Mouse (Mus musculus): ENCODE measurements around the gene Clk1. TPM values are rescaled to one million over a fixed set of nuclear protein-coding genes. Genes with fewer than 3 reads are reported as not detected.

The Clk1 gene
- polyA plus RNA-seq, 1 experiment: 45.9 TPM

DNA sequence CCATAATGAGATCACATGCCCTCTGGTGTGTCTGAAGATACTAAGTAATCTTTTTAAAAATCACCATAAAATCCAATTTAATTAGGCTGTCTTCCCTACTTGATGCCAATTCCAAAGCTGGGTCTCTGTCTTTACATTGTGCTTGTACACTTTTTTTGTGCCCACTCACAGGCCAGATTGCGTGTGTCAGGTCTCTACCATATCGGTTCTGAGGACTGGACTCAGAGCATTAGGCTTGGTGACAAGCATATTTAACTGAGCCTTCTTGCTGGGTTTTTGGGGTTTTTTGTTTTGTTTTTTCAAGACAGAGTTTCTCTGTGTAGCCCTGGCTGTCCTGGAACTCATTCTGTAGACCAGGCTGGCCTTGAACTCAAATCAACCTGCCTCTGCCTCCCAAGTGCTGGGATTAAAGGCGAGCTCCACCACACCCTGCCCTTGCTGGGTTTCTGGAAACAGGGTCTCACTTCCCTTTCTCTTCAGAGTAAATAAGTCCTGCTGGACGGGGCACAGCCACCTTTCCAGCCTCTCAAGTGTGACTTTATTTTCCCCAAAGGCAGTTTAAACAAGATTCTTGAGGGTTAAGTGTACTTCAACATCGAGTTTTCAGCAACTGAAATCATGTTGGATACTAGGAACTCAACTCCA is 14.2 kb downstream of the Clk1 start:
- no peak for TF ChIP-seq CTCF (conservative IDR thresholded peaks at IDR 0.05; ENCODE audit: insufficient read depth, insufficient read length, low read depth, low read length)
- no peak for TF ChIP-seq POLR2A (IDR thresholded peaks at IDR 0.05; ENCODE audit: low read depth, low read length)
- Histone ChIP-seq H3K4me1 (ENCODE audit: control insufficient read depth, insufficient read depth, low read length) (no peaks in the 10 kb centered on the region), H3K4me3 (ENCODE audit: insufficient read depth, low read depth, low read length) (no peak overlapping the region), H3K36me3 (ENCODE audit: control insufficient read depth, insufficient read depth, low read length) (peaks cover 35% of the 10 kb centered on the region), H3K27me3 (replicated peaks; ENCODE audit: control insufficient read depth, insufficient read depth, low read length) (no peaks in the 10 kb centered on the region), H3K27ac (ENCODE audit: insufficient read depth, low read depth, low read length) (no peak overlapping the region)
- DNase-seq: no peak
- WGBS: 73% methylated on average over 5 of the region's 5 CpGs

DNA sequence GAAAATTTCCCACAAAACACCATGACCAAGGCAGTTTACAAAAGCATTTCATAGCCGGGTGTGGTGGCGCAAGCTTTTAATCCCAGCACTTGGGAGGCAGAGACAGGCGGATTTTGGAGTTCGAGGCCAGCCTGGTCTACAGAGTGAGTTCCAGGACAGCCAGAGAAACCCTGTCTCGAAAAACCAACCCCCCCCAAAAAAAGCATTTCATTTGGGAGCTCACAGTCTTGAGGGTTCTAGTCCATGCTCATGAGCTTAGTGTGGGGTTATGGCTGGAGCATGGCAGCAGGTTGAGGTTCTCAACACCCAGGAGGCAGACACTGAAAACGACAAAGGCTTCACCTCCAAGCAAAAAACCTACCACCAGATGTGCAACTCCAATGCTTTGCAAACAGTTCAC is 15.7 kb downstream of the Clk1 start:
- Histone ChIP-seq H3K4me3 (ENCODE audit: insufficient read depth, low read depth, low read length) (no peak overlapping the region), H3K4me1 (ENCODE audit: control insufficient read depth, insufficient read depth, low read length) (no peaks in the 10 kb centered on the region), H3K36me3 (ENCODE audit: control insufficient read depth, insufficient read depth, low read length) (peaks cover 26% of the 10 kb centered on the region), H3K27me3 (replicated peaks; ENCODE audit: control insufficient read depth, insufficient read depth, low read length) (no peaks in the 10 kb centered on the region), H3K27ac (ENCODE audit: insufficient read depth, low read depth, low read length) (no peak overlapping the region)
- no peak for TF ChIP-seq POLR2A (IDR thresholded peaks at IDR 0.05; ENCODE audit: low read depth, low read length)
- TF ChIP-seq CTCF (conservative IDR thresholded peaks at IDR 0.05; ENCODE audit: insufficient read depth, insufficient read length, low read depth, low read length): no peak
- WGBS: 86% methylated on average over 6 of the region's 6 CpGs
- no peak for DNase-seq

DNA sequence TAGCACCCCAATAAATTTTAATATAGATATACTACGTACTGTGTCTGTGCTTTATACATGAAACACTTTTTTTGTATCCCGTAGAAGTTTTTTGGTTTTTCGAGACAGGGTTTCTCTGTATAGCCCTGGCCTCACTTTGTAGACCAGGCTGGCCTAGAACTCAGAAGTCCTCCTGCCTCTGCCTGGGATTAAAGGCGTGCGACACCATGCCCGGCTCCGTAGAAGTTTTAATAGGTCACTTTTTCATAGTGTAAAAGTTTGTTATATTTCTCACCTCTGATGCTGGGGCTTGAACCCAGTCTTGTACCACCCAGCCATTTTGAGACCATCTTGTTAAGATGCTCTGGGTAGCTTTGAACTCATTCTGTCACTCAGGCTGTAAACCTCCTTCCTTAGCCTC is 16.5 kb downstream of the Clk1 start:
- H3K36me3 ChIP-seq (ENCODE audit: control insufficient read depth, insufficient read depth, low read length): peaks cover 26% of the 10 kb centered on the region

DNA sequence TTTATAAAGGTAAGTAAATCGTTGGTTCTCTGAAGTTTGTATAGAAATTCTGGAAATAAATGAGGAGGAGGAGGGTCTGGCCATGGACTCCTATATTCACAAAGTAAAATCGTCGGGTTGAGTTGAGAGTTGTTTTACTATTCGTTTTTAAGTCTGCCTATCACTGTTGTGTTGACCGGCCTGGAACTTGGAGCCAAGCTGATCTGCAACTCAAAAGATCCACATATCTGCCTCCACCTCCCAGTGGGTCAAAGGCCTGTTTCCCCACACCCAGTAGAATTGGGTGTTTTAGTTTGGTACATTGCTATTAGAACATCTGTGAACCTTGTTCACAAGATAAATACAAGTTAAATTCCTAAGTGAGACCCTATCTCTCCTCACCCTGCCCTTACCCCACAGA is 20.1 kb downstream of the Clk1 start:
- 90% methylated on average over 5 of the region's 5 CpGs for WGBS
- no peak for DNase-seq

More for the DNA sequence above, 16.5 kb downstream of the Clk1 start:
- 96% methylated on average over 7 of the region's 7 CpGs for WGBS
- H3K27ac ChIP-seq (ENCODE audit: insufficient read depth, low read depth, low read length): no peak overlapping the region
- no peak for DNase-seq
- no peak overlapping the region for H3K4me3 ChIP-seq (ENCODE audit: insufficient read depth, low read depth, low read length)
- H3K4me1 ChIP-seq (ENCODE audit: control insufficient read depth, insufficient read depth, low read length): no peaks in the 10 kb centered on the region
- no peaks in the 10 kb centered on the region for H3K27me3 ChIP-seq (replicated peaks; ENCODE audit: control insufficient read depth, insufficient read depth, low read length)
- no peak for TF ChIP-seq POLR2A (IDR thresholded peaks at IDR 0.05; ENCODE audit: low read depth, low read length)
- TF ChIP-seq CTCF (conservative IDR thresholded peaks at IDR 0.05; ENCODE audit: insufficient read depth, insufficient read length, low read depth, low read length): no peak

DNA sequence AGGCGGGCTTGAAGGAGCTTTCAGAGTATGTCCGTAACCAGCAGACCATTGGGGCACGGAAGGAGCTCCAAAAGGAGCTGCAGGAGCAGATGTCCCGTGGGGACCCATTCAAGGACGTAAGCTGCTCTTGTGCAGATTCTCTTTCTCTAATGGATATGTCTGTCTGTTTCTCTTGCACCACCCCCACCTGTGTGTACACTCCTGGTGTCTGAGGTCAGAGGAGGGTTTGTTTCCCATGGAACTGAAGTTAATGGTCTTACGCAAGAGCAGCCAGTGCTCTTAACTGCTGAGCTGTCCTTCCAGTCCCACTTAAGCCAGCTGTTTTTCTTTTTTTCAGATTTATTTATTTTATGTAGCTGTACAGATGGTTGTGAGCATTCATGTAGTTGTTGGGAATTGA is 22.5 kb downstream of the Clk1 start:
- no peak for TF ChIP-seq CTCF (conservative IDR thresholded peaks at IDR 0.05; ENCODE audit: insufficient read depth, insufficient read length, low read depth, low read length)
- no peak for TF ChIP-seq POLR2A (IDR thresholded peaks at IDR 0.05; ENCODE audit: low read depth, low read length)
- DNase-seq: no peak
- no peak overlapping the region for H3K4me3 ChIP-seq (ENCODE audit: insufficient read depth, low read depth, low read length)
- H3K27ac ChIP-seq (ENCODE audit: insufficient read depth, low read depth, low read length): no peak overlapping the region
- H3K36me3 ChIP-seq (ENCODE audit: control insufficient read depth, insufficient read depth, low read length): peaks cover 17% of the 10 kb centered on the region
- WGBS: 91% methylated on average over 6 of the region's 6 CpGs
- no peaks in the 10 kb centered on the region for H3K27me3 ChIP-seq (replicated peaks; ENCODE audit: control insufficient read depth, insufficient read depth, low read length)
- no peaks in the 10 kb centered on the region for H3K4me1 ChIP-seq (ENCODE audit: control insufficient read depth, insufficient read depth, low read length)

More for the DNA sequence above, 20.1 kb downstream of the Clk1 start:
- H3K4me3 ChIP-seq (ENCODE audit: insufficient read depth, low read depth, low read length): no peak overlapping the region
- no peaks in the 10 kb centered on the region for H3K27me3 ChIP-seq (replicated peaks; ENCODE audit: control insufficient read depth, insufficient read depth, low read length)
- H3K36me3 ChIP-seq (ENCODE audit: control insufficient read depth, insufficient read depth, low read length): peaks cover 19% of the 10 kb centered on the region
- no peak overlapping the region for H3K27ac ChIP-seq (ENCODE audit: insufficient read depth, low read depth, low read length)
- no peaks in the 10 kb centered on the region for H3K4me1 ChIP-seq (ENCODE audit: control insufficient read depth, insufficient read depth, low read length)
- no peak for TF ChIP-seq POLR2A (IDR thresholded peaks at IDR 0.05; ENCODE audit: low read depth, low read length)
- no peak for TF ChIP-seq CTCF (conservative IDR thresholded peaks at IDR 0.05; ENCODE audit: insufficient read depth, insufficient read length, low read depth, low read length)

DNA sequence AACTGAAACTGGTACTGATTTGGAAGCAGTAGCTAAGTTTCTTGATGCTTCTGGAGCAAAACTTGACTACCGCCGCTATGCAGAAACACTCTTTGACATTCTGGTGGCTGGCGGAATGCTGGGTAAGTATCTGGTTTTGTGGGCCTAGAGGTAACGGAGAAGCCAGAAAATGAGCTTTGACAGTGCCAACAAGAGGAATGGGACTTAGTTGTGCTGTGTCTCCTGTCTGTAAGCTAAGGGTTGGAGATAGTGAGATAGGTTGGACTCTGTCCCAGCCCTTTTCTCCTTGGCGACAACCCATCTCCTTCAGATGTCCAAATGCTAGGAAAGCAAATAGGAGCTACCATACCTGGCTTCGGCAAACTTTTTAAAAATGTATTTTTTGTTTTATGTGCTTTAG is 26.1 kb downstream of the Clk1 start:
- TF ChIP-seq CTCF (conservative IDR thresholded peaks at IDR 0.05; ENCODE audit: insufficient read depth, insufficient read length, low read depth, low read length) (no peak), POLR2A (IDR thresholded peaks at IDR 0.05; ENCODE audit: low read depth, low read length) (no peak)
- Histone ChIP-seq H3K4me3 (ENCODE audit: insufficient read depth, low read depth, low read length) (no peak overlapping the region), H3K4me1 (ENCODE audit: control insufficient read depth, insufficient read depth, low read length) (no peaks in the 10 kb centered on the region), H3K36me3 (ENCODE audit: control insufficient read depth, insufficient read depth, low read length) (peaks cover 11% of the 10 kb centered on the region), H3K27ac (ENCODE audit: insufficient read depth, low read depth, low read length) (no peak overlapping the region), H3K27me3 (replicated peaks; ENCODE audit: control insufficient read depth, insufficient read depth, low read length) (no peaks in the 10 kb centered on the region)
- WGBS: 91% methylated on average over 6 of the region's 6 CpGs
- DNase-seq: no peak

DNA sequence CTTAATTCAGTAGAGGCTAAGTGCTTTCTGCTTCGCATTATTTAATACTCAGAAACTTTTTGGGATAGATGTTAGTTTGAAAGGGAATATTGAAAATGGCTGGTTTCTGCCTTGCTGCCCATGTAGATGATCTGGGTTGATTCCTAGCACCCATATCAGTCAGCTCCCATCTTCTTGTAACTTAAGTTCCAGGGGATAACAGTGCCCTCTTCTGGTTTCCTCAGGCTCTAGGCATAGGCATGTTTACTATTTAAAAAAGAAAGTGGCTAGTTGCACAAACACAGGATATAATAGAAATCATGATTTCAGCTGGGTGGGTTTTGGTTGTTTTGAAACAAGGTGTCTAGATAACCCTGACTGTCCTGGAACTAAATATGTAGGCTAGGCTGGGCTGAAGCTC is 27.7 kb downstream of the Clk1 start:
- peaks cover 3% of the 10 kb centered on the region; the same call in 1 of the 2 replicates for H3K4me1 ChIP-seq (ENCODE audit: control insufficient read depth, insufficient read depth, low read length)
- H3K27me3 ChIP-seq (replicated peaks; ENCODE audit: control insufficient read depth, insufficient read depth, low read length): no peaks in the 10 kb centered on the region
- H3K27ac ChIP-seq (ENCODE audit: insufficient read depth, low read depth, low read length): no peak overlapping the region
- TF ChIP-seq POLR2A (IDR thresholded peaks at IDR 0.05; ENCODE audit: low read depth, low read length) (no peak), CTCF (conservative IDR thresholded peaks at IDR 0.05; ENCODE audit: insufficient read depth, insufficient read length, low read depth, low read length) (no peak)
- H3K36me3 ChIP-seq (ENCODE audit: control insufficient read depth, insufficient read depth, low read length): peaks cover 7% of the 10 kb centered on the region
- no peak overlapping the region for H3K4me3 ChIP-seq (ENCODE audit: insufficient read depth, low read depth, low read length)
- DNase-seq: no peak
- WGBS: 97% methylated on average over 1 of the region's 1 CpGs

Data from kidney, adult 2 months (tissue).